Mouse (Mus musculus) E14TG2a.4 (cell line): ENCODE measurements at regions not wholly inside any gene's neighbourhood (a gene's known extent, or its start where the extent isn't known, plus 50 kb on each side); places are given as distances from the start of the nearest gene placed in this dataset.

Source experiments
- CTCF ChIP-seq: conservative IDR thresholded peaks from 2 replicates; pipeline ENCODE4 v1.5.1; 2014; ENCODE audit warnings: low read length
- NANOG ChIP-seq: IDR thresholded peaks from 2 replicates; pipeline ENCODE4 v1.6.1; 2014; ENCODE audit warnings: borderline replicate concordance, low read length, mixed read lengths
- POU5F1 ChIP-seq: IDR thresholded peaks from 2 replicates; pipeline ENCODE4 v1.6.1; 2014; ENCODE audit warnings: low read length, borderline replicate concordance

DNA sequence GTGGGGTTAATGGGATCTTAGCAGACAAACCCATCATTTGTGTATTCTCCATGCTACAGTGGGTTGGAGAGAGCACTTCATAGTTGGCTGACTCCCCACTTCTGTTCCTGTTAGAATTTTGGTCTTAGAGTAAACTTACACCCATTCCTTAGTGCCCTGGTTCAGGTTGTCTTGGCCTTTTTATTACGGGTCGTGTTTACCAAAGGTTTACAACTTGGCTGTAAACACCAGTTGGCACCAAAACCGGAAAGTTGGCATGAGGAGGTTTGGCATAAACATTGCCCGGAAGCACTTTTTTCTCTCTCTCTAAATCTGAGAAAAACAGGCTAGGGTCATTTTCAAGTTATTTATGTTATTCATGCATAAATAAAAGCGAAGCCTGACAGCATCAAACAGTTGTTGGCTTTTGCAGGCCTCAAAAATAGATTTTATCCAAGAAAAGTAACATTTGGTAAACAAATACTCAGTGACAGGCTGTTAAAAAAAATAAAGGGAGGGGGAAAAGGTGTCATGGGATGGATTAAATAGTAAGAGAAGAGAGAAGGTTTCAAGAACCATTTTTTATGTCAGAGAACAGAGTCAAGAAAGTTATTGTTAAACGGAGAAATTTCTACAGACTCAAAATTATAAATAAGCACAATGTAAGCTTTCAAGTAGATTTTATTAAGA is 148.0 kb upstream of the Klf6 start:
- TF ChIP-seq NANOG (no peak), CTCF (no peak), POU5F1 (no peak)
